In genomic region chr3:96555999-96556614, GRCm38 (mm10) we compare ENCODE assay signal across 8 mouse cellular contexts. TPM values are rescaled to one million over a fixed set of nuclear protein-coding genes. Genes with fewer than 3 reads are reported as not detected.
DNase-seq lines count a peak whose midpoint lies in the region; ATAC-seq lines count a peak whose summit lies in the region.

No protein-coding gene starts in this region.

- no peaks in the 10 kb centered on the region for H3K9me3 ChIP-seq in lung, embryonic 16.5 days (ENCODE audit: control insufficient read depth, low read length)
- H3K9me3 ChIP-seq in forebrain, embryonic 13.5 days (replicated peaks) = no peaks in the 10 kb centered on the region
- H3K9me3 ChIP-seq in intestine, embryonic 16.5 days (ENCODE audit: control insufficient read depth, low read length) = no peaks in the 10 kb centered on the region
- no peaks in the 10 kb centered on the region for H3K9me3 ChIP-seq in neural tube, embryonic 13.5 days

- peak overlapping the region; percentile 91 for H3K27ac ChIP-seq in lung, embryonic 16.5 days (ENCODE audit: low read length)
- peak overlapping the region; percentile 81; the same call in 1 of the 2 replicates for H3K27ac ChIP-seq in forebrain, embryonic 13.5 days
- peak overlapping the region; percentile 96 for H3K27ac ChIP-seq in intestine, embryonic 16.5 days (ENCODE audit: low read length)
- H3K27ac ChIP-seq in neural tube, embryonic 13.5 days (replicated peaks) = peak overlapping the region; percentile 80

- no peaks in the 10 kb centered on the region for H3K27me3 ChIP-seq in lung, embryonic 16.5 days (ENCODE audit: control insufficient read depth, insufficient read depth, low read depth, low read length)
- H3K27me3 ChIP-seq in forebrain, embryonic 13.5 days = no peaks in the 10 kb centered on the region
- H3K27me3 ChIP-seq in intestine, embryonic 16.5 days (replicated peaks; ENCODE audit: control insufficient read depth, insufficient read depth, low read length) = no peaks in the 10 kb centered on the region
- no peaks in the 10 kb centered on the region for H3K27me3 ChIP-seq in neural tube, embryonic 13.5 days

- no peak for ATAC-seq in lung, embryonic 16.5 days (ENCODE audit: low read depth)
- ATAC-seq in forebrain, embryonic 13.5 days = no peak
- no peak for ATAC-seq in intestine, embryonic 16.5 days
- no peak for ATAC-seq in neural tube, embryonic 13.5 days (ENCODE audit: low read depth)
- ATAC-seq in megakaryocyte progenitor cell, adult 5-6 weeks (replicated peaks; ENCODE audit: poor library complexity) = no peak

- H3K4me2 ChIP-seq in lung, embryonic 16.5 days (ENCODE audit: low read depth, low read length) = peak overlapping the region; percentile 57
- peak overlapping the region; percentile 17; the same call in 1 of the 2 replicates for H3K4me2 ChIP-seq in forebrain, embryonic 13.5 days
- peak overlapping the region; percentile 86 for H3K4me2 ChIP-seq in intestine, embryonic 16.5 days (ENCODE audit: low read depth, low read length)
- H3K4me2 ChIP-seq in neural tube, embryonic 13.5 days = peak overlapping the region; percentile 89

- H3K9ac ChIP-seq in lung, embryonic 16.5 days (ENCODE audit: low read length) = peak overlapping the region; percentile 71; the same call in 1 of the 2 replicates
- no peak overlapping the region for H3K9ac ChIP-seq in forebrain, embryonic 13.5 days
- H3K9ac ChIP-seq in intestine, embryonic 16.5 days (ENCODE audit: low read depth, low read length) = peak overlapping the region; percentile 76
- 0 out of 2 replicates have a peak overlapping the region, but pooled peaks have one; percentile 17 for H3K9ac ChIP-seq in neural tube, embryonic 13.5 days

- H3K4me3 ChIP-seq in lung, embryonic 16.5 days (ENCODE audit: low read length) = peak overlapping the region; percentile 88; the same call in 1 of the 2 replicates
- H3K4me3 ChIP-seq in forebrain, embryonic 13.5 days = no peak overlapping the region
- H3K4me3 ChIP-seq in intestine, embryonic 16.5 days (ENCODE audit: low read length) = peak overlapping the region; percentile 89
- H3K4me3 ChIP-seq in neural tube, embryonic 13.5 days = no peak overlapping the region

- H3K36me3 ChIP-seq in lung, embryonic 16.5 days (ENCODE audit: control insufficient read depth, insufficient read depth, low read length) = peaks cover 15% of the 10 kb centered on the region; the same call in 1 of the 2 replicates
- H3K36me3 ChIP-seq in forebrain, embryonic 13.5 days (ENCODE audit: poor library complexity, severe bottlenecking) = peaks cover 18% of the 10 kb centered on the region
- H3K36me3 ChIP-seq in intestine, embryonic 16.5 days (ENCODE audit: control insufficient read depth, insufficient read depth, low read length) = peaks cover 9% of the 10 kb centered on the region
- peaks cover 17% of the 10 kb centered on the region for H3K36me3 ChIP-seq in neural tube, embryonic 13.5 days

- H3K4me1 ChIP-seq in lung, embryonic 16.5 days (replicated peaks; ENCODE audit: control insufficient read depth, insufficient read depth, low read length) = peaks cover 44% of the 10 kb centered on the region
- peaks cover 58% of the 10 kb centered on the region for H3K4me1 ChIP-seq in forebrain, embryonic 13.5 days
- peaks cover 39% of the 10 kb centered on the region for H3K4me1 ChIP-seq in intestine, embryonic 16.5 days (ENCODE audit: control insufficient read depth, insufficient read depth, low read length)
- H3K4me1 ChIP-seq in neural tube, embryonic 13.5 days (replicated peaks) = peaks cover 60% of the 10 kb centered on the region

- WGBS in lung, embryonic 16.5 days = 67% methylated on average over 15 of the region's 15 CpGs
- 85% methylated on average over 15 of the region's 15 CpGs for WGBS in forebrain, embryonic 13.5 days
- 66% methylated on average over 15 of the region's 15 CpGs for WGBS in intestine, embryonic 16.5 days
- 84% methylated on average over 15 of the region's 15 CpGs for WGBS in neural tube, embryonic 13.5 days

- DNase-seq in lung, postnatal 14 days = no peak
- no peak for DNase-seq in layer of hippocampus, adult 18-20 months (ENCODE audit: low spot score in 2 of 2)
- DNase-seq in left cerebral cortex, adult 18-20 months (ENCODE audit: low spot score in 2 of 2) = no peak

RNA-seq across cellular contexts. Expression of gene Txnip, which starts 1.6 kb away (rescaled TPM):
- polyA plus RNA-seq in lung, embryonic 16.5 days (2015; fragmentation: Nextera tagmentation; extraction: Ambion mirVana) = 184 and 197 TPM in 2 replicates
- polyA plus RNA-seq in forebrain, embryonic 13.5 days (2015; fragmentation: Nextera tagmentation; extraction: Ambion mirVana) = 49.1 and 51.0 TPM in 2 replicates
- polyA plus RNA-seq in intestine, embryonic 16.5 days (2015; fragmentation: Nextera tagmentation; extraction: Ambion mirVana) = 146 and 152 TPM in 2 replicates
- 74.7 and 78.0 TPM in 2 replicates for polyA plus RNA-seq in neural tube, embryonic 13.5 days (2015; fragmentation: Nextera tagmentation; extraction: Ambion mirVana)
- 10 to 100 TPM; 28.1 to 34.8 TPM for total RNA-seq in layer of hippocampus, adult 18-20 months (2021)
- total RNA-seq in megakaryocyte progenitor cell, adult 5-6 weeks (2015) = 103 and 139 TPM in 2 replicates
- 94.6 and 128 TPM in 2 replicates for total RNA-seq in megakaryocyte progenitor cell, adult 5-6 weeks (2017)
- total RNA-seq in left cerebral cortex, adult 18-20 months (2021) = 10 to 100 TPM; 19.4 to 25.9 TPM

RNA-seq across cellular contexts. Expression of gene Gm16253, which starts 20.7 kb away (rescaled TPM):
- polyA plus RNA-seq in lung, embryonic 16.5 days (2015; fragmentation: Nextera tagmentation; extraction: Ambion mirVana) = 1.4 TPM in 2 replicates
- polyA plus RNA-seq in forebrain, embryonic 13.5 days (2015; fragmentation: Nextera tagmentation; extraction: Ambion mirVana) = 1.2 and 1.3 TPM in 2 replicates
- 0.45 and 0.97 TPM in 2 replicates for polyA plus RNA-seq in intestine, embryonic 16.5 days (2015; fragmentation: Nextera tagmentation; extraction: Ambion mirVana)
- polyA plus RNA-seq in neural tube, embryonic 13.5 days (2015; fragmentation: Nextera tagmentation; extraction: Ambion mirVana) = 1.2 and 1.8 TPM in 2 replicates
- not detected for total RNA-seq in layer of hippocampus, adult 18-20 months (2021)
- total RNA-seq in megakaryocyte progenitor cell, adult 5-6 weeks (2015) = not detected in 2 replicates
- total RNA-seq in megakaryocyte progenitor cell, adult 5-6 weeks (2017) = not detected in 2 replicates
- total RNA-seq in left cerebral cortex, adult 18-20 months (2021) = not detected

RNA-seq across cellular contexts. Expression of gene Hfe2, which starts 31.1 kb away (rescaled TPM):
- polyA plus RNA-seq in lung, embryonic 16.5 days (2015; fragmentation: Nextera tagmentation; extraction: Ambion mirVana) = 0.57 and 1.1 TPM in 2 replicates
- polyA plus RNA-seq in forebrain, embryonic 13.5 days (2015; fragmentation: Nextera tagmentation; extraction: Ambion mirVana) = 0.25 and 0.36 TPM in 2 replicates
- polyA plus RNA-seq in intestine, embryonic 16.5 days (2015; fragmentation: Nextera tagmentation; extraction: Ambion mirVana) = 0.15 and 0.37 TPM in 2 replicates
- 1.0 and 1.4 TPM in 2 replicates for polyA plus RNA-seq in neural tube, embryonic 13.5 days (2015; fragmentation: Nextera tagmentation; extraction: Ambion mirVana)
- total RNA-seq in layer of hippocampus, adult 18-20 months (2021) = under 1 TPM; 0.25 to 0.30 TPM
- not detected in 2 replicates for total RNA-seq in megakaryocyte progenitor cell, adult 5-6 weeks (2015)
- total RNA-seq in megakaryocyte progenitor cell, adult 5-6 weeks (2017) = not detected in 2 replicates
- 1 to 10 TPM; 1.3 to 1.5 TPM for total RNA-seq in left cerebral cortex, adult 18-20 months (2021)

RNA-seq across cellular contexts. Expression of gene Polr3gl, which starts 37.9 kb away (rescaled TPM):
- polyA plus RNA-seq in lung, embryonic 16.5 days (2015; fragmentation: Nextera tagmentation; extraction: Ambion mirVana) = 35.9 TPM in 2 replicates
- polyA plus RNA-seq in forebrain, embryonic 13.5 days (2015; fragmentation: Nextera tagmentation; extraction: Ambion mirVana) = 37.5 and 40.2 TPM in 2 replicates
- 23.1 and 24.4 TPM in 2 replicates for polyA plus RNA-seq in intestine, embryonic 16.5 days (2015; fragmentation: Nextera tagmentation; extraction: Ambion mirVana)
- polyA plus RNA-seq in neural tube, embryonic 13.5 days (2015; fragmentation: Nextera tagmentation; extraction: Ambion mirVana) = 41.0 and 42.8 TPM in 2 replicates
- 10 to 100 TPM; 28.7 to 31.6 TPM for total RNA-seq in layer of hippocampus, adult 18-20 months (2021)
- 27.0 and 30.4 TPM in 2 replicates for total RNA-seq in megakaryocyte progenitor cell, adult 5-6 weeks (2015)
- total RNA-seq in megakaryocyte progenitor cell, adult 5-6 weeks (2017) = 50.7 and 59.5 TPM in 2 replicates
- total RNA-seq in left cerebral cortex, adult 18-20 months (2021) = 10 to 100 TPM; 24.0 to 24.8 TPM

RNA-seq across cellular contexts. Expression of gene Ankrd34a, which starts 40.3 kb away (rescaled TPM):
- polyA plus RNA-seq in lung, embryonic 16.5 days (2015; fragmentation: Nextera tagmentation; extraction: Ambion mirVana) = 1.6 and 1.9 TPM in 2 replicates
- 6.6 and 6.7 TPM in 2 replicates for polyA plus RNA-seq in forebrain, embryonic 13.5 days (2015; fragmentation: Nextera tagmentation; extraction: Ambion mirVana)
- polyA plus RNA-seq in intestine, embryonic 16.5 days (2015; fragmentation: Nextera tagmentation; extraction: Ambion mirVana) = 2.0 and 2.1 TPM in 2 replicates
- polyA plus RNA-seq in neural tube, embryonic 13.5 days (2015; fragmentation: Nextera tagmentation; extraction: Ambion mirVana) = 11.0 and 12.6 TPM in 2 replicates
- total RNA-seq in layer of hippocampus, adult 18-20 months (2021) = 10 to 100 TPM; 55.7 to 56.8 TPM
- total RNA-seq in megakaryocyte progenitor cell, adult 5-6 weeks (2015) = not detected in 2 replicates
- not detected in 2 replicates for total RNA-seq in megakaryocyte progenitor cell, adult 5-6 weeks (2017)
- 10 to 100 TPM; 67.3 to 77.4 TPM for total RNA-seq in left cerebral cortex, adult 18-20 months (2021)

Comparison
In these comparisons a context has a peak if more than half of its experiments do, and no peak if none do; other contexts are left out.
1. H3K4me2 ChIP-seq: peak in every context shown above with its lines; median percentile 89 in neural tube, embryonic 13.5 days; 86 in intestine, embryonic 16.5 days; 57 in lung, embryonic 16.5 days; 17 in forebrain, embryonic 13.5 days.
2. H3K4me3 ChIP-seq: peak in lung, embryonic 16.5 days (single experiment) and intestine, embryonic 16.5 days (single experiment); none in forebrain, embryonic 13.5 days (single experiment) and neural tube, embryonic 13.5 days (single experiment).
3. Peak in every context shown above with its lines, with median percentiles within 50 percentile points of each other: H3K27ac ChIP-seq.